Mouse (Mus musculus) kidney, embryonic 14.5 days (tissue): ENCODE data around the gene Ddb1. TPM values are rescaled to one million over a fixed set of nuclear protein-coding genes. Genes with fewer than 3 reads are reported as not detected.

Experiments used
- ATAC-seq: fragments of 200-750 bp; cut with Nextera tagmentation; 2 replicates; pipeline ENCODE4 v1.8.0; 2017; ENCODE audit warnings: moderate number of reproducible peaks, mild to moderate bottlenecking, moderate TSS enrichment, moderate library complexity; ENCODE audit not compliant: low FRiP score, low TSS enrichment
- H3K27ac ChIP-seq: fragments of 300-500 bp; sonication (generic); 2 replicates; pipeline ENCODE4 v1.5.1; 2014; ENCODE audit warnings: low read depth, mild to moderate bottlenecking, low read length, moderate library complexity, mixed read lengths
- H3K27me3 ChIP-seq: fragments of 300-500 bp; sonication (generic); 2 replicates; pipeline ENCODE4 v1.6.1; 2014; ENCODE audit warnings: mild to moderate bottlenecking, low read length; ENCODE audit not compliant: control insufficient read depth, insufficient read depth
- H3K36me3 ChIP-seq: fragments of 300-500 bp; sonication (generic); 2 replicates; pipeline ENCODE4 v1.6.1; 2014; ENCODE audit warnings: low read length, mixed read lengths; ENCODE audit not compliant: control insufficient read depth, insufficient read depth
- H3K4me1 ChIP-seq: fragments of 300-500 bp; sonication (generic); 2 replicates; pipeline ENCODE4 v1.6.1; 2014; ENCODE audit warnings: low read length, mixed read lengths; ENCODE audit not compliant: control insufficient read depth, insufficient read depth
- H3K4me2 ChIP-seq: fragments of 300-500 bp; sonication (generic); replicated peaks from 2 replicates; pipeline ENCODE4 v1.6.1; 2014; ENCODE audit warnings: low read depth, mild to moderate bottlenecking, low read length
- H3K4me3 ChIP-seq: fragments of 300-500 bp; sonication (generic); 2 replicates; pipeline ENCODE4 v1.5.1; 2014; ENCODE audit warnings: mild to moderate bottlenecking, low read length
- H3K9ac ChIP-seq: fragments of 300-500 bp; sonication (generic); 2 replicates; pipeline ENCODE4 v1.6.1; 2014; ENCODE audit warnings: low read depth, mild to moderate bottlenecking, low read length, moderate library complexity
- H3K9me3 ChIP-seq: fragments of 300-500 bp; sonication (generic); 2 replicates; pipeline ENCODE4 v1.6.1; 2016; ENCODE audit warnings: low read length; ENCODE audit not compliant: control insufficient read depth
- WGBS: fragments of 180-500 bp; shearing (Covaris S2); extraction: QIAGEN DNeasy Blood & Tissue Kit; methylation state at CpG from one replicate; pipeline ENCODE4 v1.1.7; 2014; 5-methylcytosine and 5-hydroxymethylcytosine counted together
- polyA plus RNA-seq: library from polyadenylated mRNA; unstranded; fragments of >200 nt; fragmentation: Nextera tagmentation; extraction: Ambion mirVana; gene quantifications from 2 replicates; pipeline ENCODE4 v1.2.1, GENCODE M21; 2014

The Ddb1 gene
- polyA plus RNA-seq, 1 experiment from 2014 or later = 353 TPM

- Histone ChIP-seq H3K36me3 (no peaks in the 10 kb centered on the region), H3K27ac (no peak overlapping the region), H3K9me3 (no peaks in the 10 kb centered on the region), H3K4me2 (no peak overlapping the region), H3K4me3 (no peak overlapping the region), H3K9ac (no peak overlapping the region), H3K4me1 (no peaks in the 10 kb centered on the region), H3K27me3 (no peaks in the 10 kb centered on the region)
- ATAC-seq = no peak
- WGBS = 62% methylated on average over 3 of the region's 3 CpGs
Measured at GRCm38 (mm10) chr19:10665093-10665492, 60.0 kb downstream of the Ddb1 start.

GRCm38 (mm10) chr19:10665499-10665898 lies 60.4 kb downstream of the Ddb1 start:
- Histone ChIP-seq H3K9ac (no peak overlapping the region), H3K4me3 (no peak overlapping the region), H3K4me1 (no peaks in the 10 kb centered on the region), H3K27me3 (no peaks in the 10 kb centered on the region), H3K9me3 (no peaks in the 10 kb centered on the region), H3K36me3 (no peaks in the 10 kb centered on the region), H3K4me2 (no peak overlapping the region), H3K27ac (no peak overlapping the region)
- 18% methylated on average over 2 of the region's 2 CpGs for WGBS
- peak; percentile 83; the same call in 1 of the 2 replicates for ATAC-seq

GRCm38 (mm10) chr19:10671319-10671718 lies 66.2 kb downstream of the Ddb1 start:
- Histone ChIP-seq H3K36me3 (no peaks in the 10 kb centered on the region), H3K9me3 (no peaks in the 10 kb centered on the region), H3K4me3 (no peak overlapping the region), H3K4me1 (no peaks in the 10 kb centered on the region), H3K9ac (no peak overlapping the region), H3K27me3 (no peaks in the 10 kb centered on the region), H3K4me2 (no peak overlapping the region), H3K27ac (no peak overlapping the region)
- ATAC-seq = no peak
- 88% methylated on average over 4 of the region's 4 CpGs for WGBS

- no peaks in the 10 kb centered on the region for H3K36me3 ChIP-seq
- no peaks in the 10 kb centered on the region for H3K27me3 ChIP-seq
- WGBS = 52% methylated on average over 9 of the region's 9 CpGs
- no peak overlapping the region for H3K4me3 ChIP-seq
- no peak for ATAC-seq
- H3K27ac ChIP-seq = no peak overlapping the region
- no peak overlapping the region for H3K9ac ChIP-seq
- no peak overlapping the region for H3K4me2 ChIP-seq
- H3K4me1 ChIP-seq = no peaks in the 10 kb centered on the region
- no peaks in the 10 kb centered on the region for H3K9me3 ChIP-seq
Measured at GRCm38 (mm10) chr19:10671854-10672417, 66.8 kb downstream of the Ddb1 start.

- no peak overlapping the region for H3K4me2 ChIP-seq
- ATAC-seq = no peak
- no peaks in the 10 kb centered on the region for H3K36me3 ChIP-seq
- WGBS = 54% methylated on average over 1 of the region's 1 CpGs
- no peak overlapping the region for H3K4me3 ChIP-seq
- no peaks in the 10 kb centered on the region for H3K9me3 ChIP-seq
- no peaks in the 10 kb centered on the region for H3K27me3 ChIP-seq
- no peak overlapping the region for H3K27ac ChIP-seq
- H3K4me1 ChIP-seq = no peaks in the 10 kb centered on the region
- no peak overlapping the region for H3K9ac ChIP-seq
Measured at GRCm38 (mm10) chr19:10673275-10673674, 68.1 kb downstream of the Ddb1 start.

- ATAC-seq = no peak
- no peaks in the 10 kb centered on the region for H3K27me3 ChIP-seq
- no peaks in the 10 kb centered on the region for H3K36me3 ChIP-seq
- no peak overlapping the region for H3K4me2 ChIP-seq
- 86% methylated on average over 16 of the region's 16 CpGs for WGBS
- no peaks in the 10 kb centered on the region for H3K9me3 ChIP-seq
- H3K9ac ChIP-seq = no peak overlapping the region
- no peaks in the 10 kb centered on the region for H3K4me1 ChIP-seq
- H3K4me3 ChIP-seq = no peak overlapping the region
- no peak overlapping the region for H3K27ac ChIP-seq
Measured at GRCm38 (mm10) chr19:10676656-10677055, 71.5 kb downstream of the Ddb1 start.

GRCm38 (mm10) chr19:10677915-10678771 lies 73.0 kb downstream of the Ddb1 start, which contains the start of gene Pga5:
Gene Pga5 (minus strand): TSS chr19:10678071.
- Histone ChIP-seq H3K9ac (no peak within 1 kb of the TSS), H3K4me1 (no peaks in the 10 kb centered on the region), H3K36me3 (no peaks in the 10 kb centered on the region), H3K27me3 (no peaks in the 10 kb centered on the region), H3K9me3 (no peaks in the 10 kb centered on the region), H3K4me2 (no peak within 1 kb of the TSS), H3K4me3 (no peak within 1 kb of the TSS), H3K27ac (no peak within 1 kb of the TSS)
- no peak for ATAC-seq
- 38% methylated on average over 6 of the region's 6 CpGs for WGBS

GRCm38 (mm10) chr19:10678772-10679067 lies 73.6 kb downstream of the Ddb1 start:
- Histone ChIP-seq H3K4me3 (no peak overlapping the region), H3K36me3 (no peaks in the 10 kb centered on the region), H3K9ac (no peak overlapping the region), H3K4me1 (no peaks in the 10 kb centered on the region), H3K27me3 (no peaks in the 10 kb centered on the region), H3K4me2 (no peak overlapping the region), H3K9me3 (no peaks in the 10 kb centered on the region), H3K27ac (no peak overlapping the region)
- 70% methylated on average over 1 of the region's 1 CpGs for WGBS
- no peak for ATAC-seq
